Mouse (Mus musculus): Measurements from ENCODE around the gene Arntl.

Gene Arntl

GRCm38 (mm10) chr7:113292193-113292592 is 84.9 kb downstream of the Arntl start:
- DNase-seq (ENCODE audit: low read depth, low spot score) = no peak

GRCm38 (mm10) chr7:113294598-113294997 is 87.3 kb downstream of the Arntl start:
- no peak for DNase-seq (ENCODE audit: low read depth, low spot score)

- peak; percentile 39 for DNase-seq (ENCODE audit: low read depth, low spot score)
Measured at GRCm38 (mm10) chr7:113295077-113295890, 88.0 kb downstream of the Arntl start.

- DNase-seq (ENCODE audit: low read depth, low spot score) = no peak
Measured at GRCm38 (mm10) chr7:113297813-113298212, 90.5 kb downstream of the Arntl start.

GRCm38 (mm10) chr7:113310136-113310535 is 102.9 kb downstream of the Arntl start:
- DNase-seq (ENCODE audit: low read depth, low spot score) = no peak

DNA sequence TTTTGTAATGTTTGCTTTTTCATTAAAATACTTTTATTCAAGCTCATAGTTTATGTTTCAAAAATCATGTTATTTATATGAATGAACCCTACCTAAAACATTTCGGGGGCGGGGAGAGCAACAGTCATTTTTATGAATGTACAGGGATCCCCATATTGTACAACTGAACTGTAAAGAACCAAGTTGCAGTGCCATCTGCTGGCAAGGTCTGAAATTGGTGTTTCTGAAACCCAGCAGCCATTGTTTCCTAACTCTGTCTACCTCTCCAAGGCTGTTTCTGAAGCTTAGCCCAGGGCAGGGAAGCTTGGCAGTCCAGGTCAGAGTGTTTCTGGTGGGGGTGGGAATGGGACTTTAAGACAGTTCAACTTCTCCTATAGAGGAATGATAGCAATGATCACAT is 104.5 kb downstream of the Arntl start:
- peak; percentile 46 for DNase-seq (ENCODE audit: low read depth, low spot score)

- DNase-seq (ENCODE audit: low read depth, low spot score) = no peak
Measured at GRCm38 (mm10) chr7:113320128-113320527, 112.9 kb downstream of the Arntl start.

DNA sequence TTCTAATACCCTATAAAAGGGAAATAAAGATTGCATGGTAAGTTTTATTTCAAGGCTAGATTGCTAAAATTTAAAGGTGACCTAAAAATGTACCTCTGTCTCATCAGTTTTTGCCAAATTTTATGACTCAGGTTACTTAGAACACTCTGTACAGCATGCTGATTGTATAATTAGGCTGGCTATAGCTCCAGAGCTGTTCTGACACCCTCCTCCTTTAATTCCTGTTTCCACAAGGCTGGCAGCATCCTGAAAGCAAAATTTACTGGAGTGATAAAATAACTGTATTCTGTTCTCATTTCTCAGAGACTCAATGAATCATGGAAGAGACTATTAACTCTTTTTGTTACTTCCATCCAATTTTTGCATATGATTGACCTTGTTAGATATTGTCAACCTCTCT is 126.8 kb downstream of the Arntl start:
- no peak for DNase-seq (ENCODE audit: low read depth, low spot score)

DNA sequence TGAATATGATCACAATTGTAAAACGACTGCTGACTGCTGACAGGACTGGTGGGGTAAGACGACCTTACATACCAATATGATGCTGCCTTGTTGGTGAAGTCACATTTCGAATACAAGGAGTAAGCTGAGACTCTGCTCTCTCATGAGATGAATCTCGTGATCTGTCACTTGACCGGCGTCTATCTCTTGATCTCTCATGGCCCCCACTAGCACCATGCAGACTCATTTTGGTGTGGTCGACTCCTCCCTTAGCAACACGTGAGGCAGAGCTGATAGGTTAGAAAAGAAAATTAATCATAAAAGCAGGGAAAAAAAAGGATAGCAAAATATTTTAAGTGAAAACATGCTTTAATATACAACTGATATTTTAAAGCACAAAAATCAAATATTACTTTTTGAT is 128.0 kb downstream of the Arntl start:
- no peak for DNase-seq (ENCODE audit: low read depth, low spot score)

DNA sequence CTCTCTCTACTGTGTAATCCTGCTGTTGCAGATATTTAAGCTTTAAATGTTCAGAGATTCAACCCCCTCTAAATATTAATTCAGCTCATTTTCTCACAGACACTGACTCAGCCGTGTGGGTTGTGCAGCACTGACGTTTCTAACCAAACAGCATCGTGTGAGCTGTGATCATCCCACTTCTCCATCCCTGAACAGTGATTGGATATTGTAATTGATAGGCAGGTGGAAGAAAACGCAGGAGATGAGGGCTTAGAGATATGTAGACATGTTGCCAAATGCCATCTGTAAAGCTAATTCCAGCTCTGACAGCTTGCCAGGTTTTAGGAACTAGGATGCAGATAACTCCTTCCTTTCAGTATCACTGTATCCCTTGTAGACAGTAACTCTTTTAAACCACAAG is 140.0 kb downstream of the Arntl start:
- DNase-seq (ENCODE audit: low read depth, low spot score) = no peak

GRCm38 (mm10) chr7:113347694-113348093 is 140.4 kb downstream of the Arntl start:
- DNase-seq (ENCODE audit: low read depth, low spot score) = no peak

DNA sequence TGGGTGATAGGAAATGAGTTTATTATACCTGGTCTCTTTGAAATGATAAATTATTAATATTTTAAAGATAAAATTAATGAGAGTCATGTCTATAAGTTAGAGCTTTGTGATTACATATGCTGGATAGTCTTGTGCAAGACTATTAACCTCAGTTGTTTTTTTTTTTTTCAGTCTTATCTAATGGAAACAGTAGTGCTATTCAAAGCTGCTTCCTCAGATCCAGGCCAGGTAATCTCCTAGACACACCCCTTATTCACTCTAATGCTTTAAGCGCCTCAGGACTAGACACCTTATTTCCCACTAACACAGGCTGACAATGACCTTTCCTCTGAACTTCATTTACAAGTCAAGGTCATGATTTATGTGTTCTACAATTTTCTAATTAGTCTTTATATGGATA is 141.8 kb downstream of the Arntl start:
- DNase-seq (ENCODE audit: low read depth, low spot score) = no peak
